Mouse (Mus musculus): Measurements from ENCODE around the gene Tle3. TPM values are rescaled to one million over a fixed set of nuclear protein-coding genes. Genes with fewer than 3 reads are reported as not detected.

Tle3 gene
- polyA plus RNA-seq, 1 experiment from 2014 or later = 3.0 TPM

- 71% methylated on average over 4 of the region's 4 CpGs for WGBS (ENCODE audit: insufficient replicate concordance)
- Histone ChIP-seq H3K4me1 (replicated peaks) (peaks cover 11% of the 10 kb centered on the region), H3K27ac (replicated peaks) (no peak overlapping the region), H3K9me3 (replicated peaks) (no peaks in the 10 kb centered on the region), H3K4me2 (no peak overlapping the region), H3K4me3 (replicated peaks) (no peak overlapping the region), H3K9ac (no peak overlapping the region), H3K36me3 (replicated peaks) (peaks cover 38% of the 10 kb centered on the region), H3K27me3 (no peaks in the 10 kb centered on the region)
- ATAC-seq (ENCODE audit: insufficient read depth) = no peak
Observed at GRCm38 (mm10) chr9:61397130-61397529, 25.0 kb downstream of the Tle3 start.

GRCm38 (mm10) chr9:61398160-61398559 is 26.0 kb downstream of the Tle3 start:
- ATAC-seq (ENCODE audit: insufficient read depth) = no peak
- H3K9ac ChIP-seq = no peak overlapping the region
- H3K27me3 ChIP-seq = no peaks in the 10 kb centered on the region
- 0 out of 2 replicates have a peak, but pooled peaks cover 4% of the 10 kb centered on the region for H3K4me1 ChIP-seq (replicated peaks)
- H3K9me3 ChIP-seq (replicated peaks) = no peaks in the 10 kb centered on the region
- no peak overlapping the region for H3K27ac ChIP-seq (replicated peaks)
- H3K4me2 ChIP-seq = no peak overlapping the region
- no peak overlapping the region for H3K4me3 ChIP-seq (replicated peaks)
- peaks cover 43% of the 10 kb centered on the region for H3K36me3 ChIP-seq (replicated peaks)
- WGBS (ENCODE audit: insufficient replicate concordance) = 75% methylated on average over 9 of the region's 9 CpGs

- H3K27me3 ChIP-seq = no peaks in the 10 kb centered on the region
- no peak overlapping the region for H3K9ac ChIP-seq
- peaks cover 37% of the 10 kb centered on the region; the same call in 1 of the 2 replicates for H3K36me3 ChIP-seq (replicated peaks)
- H3K4me3 ChIP-seq (replicated peaks) = no peak overlapping the region
- H3K27ac ChIP-seq (replicated peaks) = no peak overlapping the region
- H3K9me3 ChIP-seq (replicated peaks) = no peaks in the 10 kb centered on the region
- no peak for ATAC-seq (ENCODE audit: insufficient read depth)
- H3K4me2 ChIP-seq = no peak overlapping the region
- WGBS (ENCODE audit: insufficient replicate concordance) = 84% methylated on average over 7 of the region's 7 CpGs
- 0 out of 2 replicates have a peak, but pooled peaks cover 4% of the 10 kb centered on the region for H3K4me1 ChIP-seq (replicated peaks)
Observed at GRCm38 (mm10) chr9:61400132-61400531, 28.0 kb downstream of the Tle3 start.

- Histone ChIP-seq H3K4me2 (no peak overlapping the region), H3K27me3 (no peaks in the 10 kb centered on the region), H3K9me3 (replicated peaks) (no peaks in the 10 kb centered on the region), H3K4me1 (replicated peaks) (no peaks in the 10 kb centered on the region), H3K27ac (replicated peaks) (no peak overlapping the region), H3K9ac (no peak overlapping the region), H3K36me3 (replicated peaks) (peaks cover 53% of the 10 kb centered on the region), H3K4me3 (replicated peaks) (no peak overlapping the region)
- 72% methylated on average over 9 of the region's 9 CpGs for WGBS (ENCODE audit: insufficient replicate concordance)
- ATAC-seq (ENCODE audit: insufficient read depth) = no peak
Observed at GRCm38 (mm10) chr9:61401664-61402063, 29.5 kb downstream of the Tle3 start.

- H3K4me3 ChIP-seq (replicated peaks) = no peak overlapping the region
- H3K27me3 ChIP-seq = no peaks in the 10 kb centered on the region
- H3K27ac ChIP-seq (replicated peaks) = no peak overlapping the region
- H3K4me2 ChIP-seq = no peak overlapping the region
- no peaks in the 10 kb centered on the region for H3K9me3 ChIP-seq (replicated peaks)
- H3K36me3 ChIP-seq (replicated peaks) = peaks cover 57% of the 10 kb centered on the region
- no peak for ATAC-seq (ENCODE audit: insufficient read depth)
- no peaks in the 10 kb centered on the region for H3K4me1 ChIP-seq (replicated peaks)
- no peak overlapping the region for H3K9ac ChIP-seq
- 71% methylated on average over 4 of the region's 4 CpGs for WGBS (ENCODE audit: insufficient replicate concordance)
Observed at GRCm38 (mm10) chr9:61402268-61402667, 30.1 kb downstream of the Tle3 start.

- H3K4me2 ChIP-seq = no peak overlapping the region
- no peaks in the 10 kb centered on the region for H3K4me1 ChIP-seq (replicated peaks)
- 71% methylated on average over 5 of the region's 5 CpGs for WGBS (ENCODE audit: insufficient replicate concordance)
- no peak for ATAC-seq (ENCODE audit: insufficient read depth)
- no peak overlapping the region for H3K9ac ChIP-seq
- peaks cover 61% of the 10 kb centered on the region for H3K36me3 ChIP-seq (replicated peaks)
- no peak overlapping the region for H3K4me3 ChIP-seq (replicated peaks)
- no peaks in the 10 kb centered on the region for H3K27me3 ChIP-seq
- H3K9me3 ChIP-seq (replicated peaks) = no peaks in the 10 kb centered on the region
- H3K27ac ChIP-seq (replicated peaks) = no peak overlapping the region
Observed at GRCm38 (mm10) chr9:61402716-61403115, 30.6 kb downstream of the Tle3 start.

GRCm38 (mm10) chr9:61403866-61404614 is 31.9 kb downstream of the Tle3 start:
- H3K4me3 ChIP-seq (replicated peaks) = no peak overlapping the region
- H3K9ac ChIP-seq = no peak overlapping the region
- 75% methylated on average over 16 of the region's 16 CpGs for WGBS (ENCODE audit: insufficient replicate concordance)
- no peaks in the 10 kb centered on the region for H3K9me3 ChIP-seq (replicated peaks)
- H3K4me2 ChIP-seq = no peak overlapping the region
- H3K27ac ChIP-seq (replicated peaks) = no peak overlapping the region
- no peaks in the 10 kb centered on the region for H3K27me3 ChIP-seq
- peaks cover 64% of the 10 kb centered on the region for H3K36me3 ChIP-seq (replicated peaks)
- H3K4me1 ChIP-seq (replicated peaks) = no peaks in the 10 kb centered on the region
- ATAC-seq (ENCODE audit: insufficient read depth) = no peak

GRCm38 (mm10) chr9:61404615-61404980 is 32.4 kb downstream of the Tle3 start:
- WGBS (ENCODE audit: insufficient replicate concordance) = 70% methylated on average over 3 of the region's 3 CpGs
- H3K4me2 ChIP-seq = no peak overlapping the region
- ATAC-seq (ENCODE audit: insufficient read depth) = no peak

GRCm38 (mm10) chr9:61404998-61405621 is 32.9 kb downstream of the Tle3 start:
- no peak overlapping the region for H3K4me3 ChIP-seq (replicated peaks)
- no peaks in the 10 kb centered on the region for H3K27me3 ChIP-seq
- WGBS (ENCODE audit: insufficient replicate concordance) = 78% methylated on average over 19 of the region's 19 CpGs
- no peaks in the 10 kb centered on the region for H3K4me1 ChIP-seq (replicated peaks)
- peaks cover 73% of the 10 kb centered on the region for H3K36me3 ChIP-seq (replicated peaks)
- ATAC-seq (ENCODE audit: insufficient read depth) = no peak
- H3K27ac ChIP-seq (replicated peaks) = no peak overlapping the region
- no peak overlapping the region for H3K4me2 ChIP-seq
- H3K9me3 ChIP-seq (replicated peaks) = no peaks in the 10 kb centered on the region
- no peak overlapping the region for H3K9ac ChIP-seq

More at GRCm38 (mm10) chr9:61404615-61404980, 32.4 kb downstream of the Tle3 start:
- no peak overlapping the region for H3K27ac ChIP-seq (replicated peaks)
- H3K9ac ChIP-seq = no peak overlapping the region
- H3K9me3 ChIP-seq (replicated peaks) = no peaks in the 10 kb centered on the region
- no peaks in the 10 kb centered on the region for H3K27me3 ChIP-seq
- no peaks in the 10 kb centered on the region for H3K4me1 ChIP-seq (replicated peaks)
- H3K36me3 ChIP-seq (replicated peaks) = peaks cover 70% of the 10 kb centered on the region
- no peak overlapping the region for H3K4me3 ChIP-seq (replicated peaks)

- Histone ChIP-seq H3K27me3 (no peaks in the 10 kb centered on the region), H3K9ac (no peak overlapping the region), H3K4me1 (replicated peaks) (no peaks in the 10 kb centered on the region), H3K27ac (replicated peaks) (no peak overlapping the region), H3K4me2 (no peak overlapping the region), H3K9me3 (replicated peaks) (no peaks in the 10 kb centered on the region), H3K4me3 (replicated peaks) (no peak overlapping the region), H3K36me3 (replicated peaks) (peaks cover 79% of the 10 kb centered on the region)
- ATAC-seq (ENCODE audit: insufficient read depth) = no peak
- 64% methylated on average over 1 of the region's 1 CpGs for WGBS (ENCODE audit: insufficient replicate concordance)
Observed at GRCm38 (mm10) chr9:61406343-61406742, 34.2 kb downstream of the Tle3 start.

- H3K36me3 ChIP-seq (replicated peaks) = peaks cover 92% of the 10 kb centered on the region
- no peak overlapping the region for H3K4me3 ChIP-seq (replicated peaks)
- H3K9me3 ChIP-seq (replicated peaks) = no peaks in the 10 kb centered on the region
- H3K4me2 ChIP-seq = no peak overlapping the region
- no peaks in the 10 kb centered on the region for H3K4me1 ChIP-seq (replicated peaks)
- no peak for ATAC-seq (ENCODE audit: insufficient read depth)
- H3K9ac ChIP-seq = no peak overlapping the region
- no peak overlapping the region for H3K27ac ChIP-seq (replicated peaks)
- 74% methylated on average over 8 of the region's 8 CpGs for WGBS (ENCODE audit: insufficient replicate concordance)
- H3K27me3 ChIP-seq = no peaks in the 10 kb centered on the region
Observed at GRCm38 (mm10) chr9:61409046-61409445, 36.9 kb downstream of the Tle3 start.

Measured in liver, embryonic 15.5 days (tissue).